Comparison of ENCODE assay signal across 10 mouse cellular contexts in the genomic region with DNA sequence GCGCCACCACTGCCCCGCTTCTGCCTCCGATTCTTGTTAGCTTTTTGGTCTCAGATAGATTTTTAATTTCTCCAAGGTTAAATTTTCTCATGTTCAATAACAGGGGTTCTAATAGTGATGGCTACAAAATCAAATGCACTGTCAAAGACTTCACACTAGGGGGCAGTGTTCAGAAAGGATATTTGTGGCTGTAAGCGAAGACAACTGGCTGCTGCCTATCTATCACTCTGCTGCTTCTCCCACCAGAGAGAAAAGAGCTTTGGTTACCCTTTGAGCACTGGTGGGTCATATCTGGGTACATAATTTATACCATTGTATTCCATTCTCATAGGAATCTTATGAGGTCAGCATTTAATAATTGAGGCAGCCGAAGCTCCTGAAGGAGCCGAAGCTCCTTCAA.
DNase-seq lines count a peak whose midpoint lies in the region; ATAC-seq and TF ChIP-seq lines count a peak whose summit lies in the region.
"Had no signal": no experiment of that assay in that cellular context is flagged by ENCODE, and none has a peak within 500 bp of the region (broad histone marks: within the 10 kb centered on the region; RNA-seq: fewer than 3 reads in every experiment).

No protein-coding gene starts in this region.

- 78% methylated on average over 6 of the region's 6 CpGs for WGBS in liver, postnatal 0 days (ENCODE audit: insufficient replicate concordance)
- 73% methylated on average over 6 of the region's 6 CpGs for WGBS in liver, embryonic 11.5 days

- no peaks in the 10 kb centered on the region for H3K36me3 ChIP-seq in liver, postnatal 0 days (replicated peaks; ENCODE audit: insufficient read depth, low read length)
- H3K36me3 ChIP-seq in liver, embryonic 11.5 days (ENCODE audit: control insufficient read depth, insufficient read depth, low read length): no peaks in the 10 kb centered on the region
- H3K36me3 ChIP-seq: hindbrain, embryonic 10.5 days had no signal

- no peak overlapping the region for H3K27ac ChIP-seq in liver, postnatal 0 days (ENCODE audit: low read depth)
- no peak overlapping the region for H3K27ac ChIP-seq in liver, embryonic 11.5 days (ENCODE audit: low read depth, low read length)
- H3K27ac ChIP-seq: hindbrain, embryonic 10.5 days had no signal

- TF ChIP-seq CTCF in liver, postnatal 0 days (IDR thresholded peaks at IDR 0.05; ENCODE audit: low read depth): peak; percentile 59

- no peaks in the 10 kb centered on the region for H3K4me1 ChIP-seq in liver, postnatal 0 days (ENCODE audit: insufficient read depth)
- no peaks in the 10 kb centered on the region for H3K4me1 ChIP-seq in liver, embryonic 11.5 days (replicated peaks; ENCODE audit: control insufficient read depth, insufficient read depth, low read length)
- H3K4me1 ChIP-seq: hindbrain, embryonic 10.5 days had no signal

- H3K27me3 ChIP-seq in liver, postnatal 0 days (ENCODE audit: insufficient read depth, low read length): no peaks in the 10 kb centered on the region
- no peaks in the 10 kb centered on the region for H3K27me3 ChIP-seq in liver, embryonic 11.5 days (replicated peaks; ENCODE audit: control insufficient read depth, insufficient read depth, low read length)

- no peaks in the 10 kb centered on the region for H3K9me3 ChIP-seq in liver, postnatal 0 days (ENCODE audit: low read length)
- H3K9me3 ChIP-seq in liver, embryonic 11.5 days (ENCODE audit: control insufficient read depth, low read length): no peaks in the 10 kb centered on the region
- H3K9me3 ChIP-seq: hindbrain, embryonic 10.5 days had no signal

- no peak overlapping the region for H3K4me3 ChIP-seq in liver, postnatal 0 days (ENCODE audit: low read depth, low read length)
- no peak overlapping the region for H3K4me3 ChIP-seq in liver, embryonic 11.5 days (ENCODE audit: low read depth, low read length)
- H3K4me3 ChIP-seq: hindbrain, embryonic 10.5 days had no signal

- no peak for TF ChIP-seq EP300 in liver, postnatal 0 days (IDR thresholded peaks at IDR 0.05; ENCODE audit: low read depth)

- no peak for DNase-seq in frontal cortex, postnatal 25 days (ENCODE audit: low spot score in 2 of 2)
- DNase-seq in liver, postnatal 0 days: no peak
- DNase-seq in liver, embryonic 11.5 days (ENCODE audit: low spot score): no peak
- peak; percentile 1 for DNase-seq in c-Kit-positive CD71-positive TER-119-negative erythroid progenitor cells, embryonic 14.5 days (ENCODE audit: low read depth)
- peak; percentile 25 for DNase-seq in retina, adult 2 months (ENCODE audit: low read depth, low spot score)
- no peak for DNase-seq in heart, postnatal 4 days
- no peak for DNase-seq in adrenal gland, postnatal 14 days

- peak; percentile 57; the same call in 1 of the 2 replicates for ATAC-seq in frontal cortex, adult (ENCODE audit: low TSS enrichment)
- no peak for ATAC-seq in liver, postnatal 0 days
- no peak for ATAC-seq in liver, embryonic 11.5 days (replicated peaks; ENCODE audit: low FRiP score)
- ATAC-seq: CD4-positive, CD25-positive, alpha-beta regulatory T cell, adult 4 months had no signal

- H3K4me2 ChIP-seq in liver, postnatal 0 days (ENCODE audit: low read depth, low read length): no peak overlapping the region
- no peak overlapping the region for H3K4me2 ChIP-seq in liver, embryonic 11.5 days

- no peak overlapping the region for H3K9ac ChIP-seq in liver, postnatal 0 days (replicated peaks)
- H3K9ac ChIP-seq in liver, embryonic 11.5 days (ENCODE audit: low read depth, low read length): no peak overlapping the region

Comparison
In these comparisons a context has a peak if more than half of its experiments do, and no peak if none do; other contexts are left out.
1. DNase-seq: peak in c-Kit-positive CD71-positive TER-119-negative erythroid progenitor cells, embryonic 14.5 days (single experiment) and retina, adult 2 months (single experiment); none in frontal cortex, postnatal 25 days (0 of 2), liver, postnatal 0 days (single experiment), liver, embryonic 11.5 days (single experiment), heart, postnatal 4 days (single experiment) and adrenal gland, postnatal 14 days (single experiment).